Mouse (Mus musculus): ENCODE measurements around the gene Celsr1.
"Not testable (repeated sequence)": the region's sequence is repeated elsewhere in the genome, so short reads cannot be mapped to it uniquely, and the experiment has no call there.

Celsr1 gene

DNA sequence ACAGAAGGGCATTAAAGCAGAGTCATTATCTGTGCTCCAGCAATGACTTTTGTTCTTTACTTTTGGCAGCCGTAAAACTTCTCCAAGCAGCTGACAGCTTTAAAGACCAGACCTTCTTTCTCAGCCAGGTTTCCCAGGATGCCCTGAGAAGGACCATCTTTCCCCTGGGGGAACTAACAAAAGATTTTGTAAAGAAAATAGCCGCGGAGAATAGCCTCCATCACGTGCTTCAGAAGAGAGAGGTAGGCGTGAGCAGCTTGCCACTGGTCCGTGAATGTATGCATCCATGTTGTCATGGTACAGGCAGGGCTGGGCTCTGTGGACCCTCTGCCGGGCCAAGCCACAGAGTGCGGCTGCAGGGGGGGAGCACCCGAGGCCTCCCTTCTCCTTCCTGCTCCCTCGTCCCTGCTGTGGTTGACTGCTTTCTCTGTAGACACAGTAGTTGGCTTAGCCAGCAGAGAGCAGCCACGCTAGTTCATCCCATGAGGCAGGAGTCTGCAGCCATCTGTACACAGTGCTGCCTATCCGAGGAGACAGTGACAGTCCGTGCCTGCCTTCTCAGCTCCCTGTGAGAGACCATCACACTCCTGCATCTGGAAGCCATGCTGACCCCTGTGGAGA is 141.0 kb downstream of the Celsr1 start:
- no peak for DNase-seq (ENCODE audit: low spot score in 2 of 2)

DNA sequence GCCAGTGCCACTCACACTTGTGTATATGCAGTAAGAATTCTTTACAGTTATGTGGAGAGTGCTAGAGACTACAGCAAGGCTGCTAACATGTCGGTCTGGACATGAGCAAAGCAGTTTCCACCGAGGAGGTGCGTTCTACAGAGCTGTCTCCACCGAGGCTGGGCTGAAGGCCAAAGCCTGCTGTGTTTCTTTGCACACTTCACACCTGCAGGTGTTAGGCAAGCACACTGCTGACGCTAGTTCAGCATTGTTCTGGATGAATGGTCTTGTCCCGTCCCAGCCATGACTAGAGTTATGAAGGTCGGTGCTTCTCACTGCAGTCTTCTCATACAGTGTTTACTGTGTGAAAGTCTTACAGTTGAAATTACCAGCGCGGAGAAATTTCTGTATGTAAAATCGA is 141.6 kb downstream of the Celsr1 start:
- DNase-seq (ENCODE audit: low spot score in 2 of 2): no peak

DNA sequence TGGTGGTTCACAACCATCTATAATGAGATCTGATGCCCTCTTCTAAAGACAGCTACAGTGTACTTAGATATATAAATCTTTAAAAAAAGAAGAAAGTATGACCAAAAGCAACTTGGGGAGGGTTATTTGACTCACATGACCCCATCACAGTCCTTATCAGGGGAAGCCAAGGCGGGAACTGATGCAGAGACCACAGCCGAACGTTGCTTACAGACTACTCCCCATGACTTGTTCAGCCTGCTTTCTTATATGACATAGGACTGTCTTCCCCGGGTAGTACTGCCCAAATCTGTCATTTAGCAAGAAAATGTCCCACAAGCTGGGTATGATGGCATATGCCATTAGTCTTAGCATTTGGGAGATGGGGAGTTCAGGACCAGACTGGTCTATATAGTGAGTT is 144.3 kb downstream of the Celsr1 start:
- DNase-seq (ENCODE audit: low spot score in 2 of 2): no peak

DNA sequence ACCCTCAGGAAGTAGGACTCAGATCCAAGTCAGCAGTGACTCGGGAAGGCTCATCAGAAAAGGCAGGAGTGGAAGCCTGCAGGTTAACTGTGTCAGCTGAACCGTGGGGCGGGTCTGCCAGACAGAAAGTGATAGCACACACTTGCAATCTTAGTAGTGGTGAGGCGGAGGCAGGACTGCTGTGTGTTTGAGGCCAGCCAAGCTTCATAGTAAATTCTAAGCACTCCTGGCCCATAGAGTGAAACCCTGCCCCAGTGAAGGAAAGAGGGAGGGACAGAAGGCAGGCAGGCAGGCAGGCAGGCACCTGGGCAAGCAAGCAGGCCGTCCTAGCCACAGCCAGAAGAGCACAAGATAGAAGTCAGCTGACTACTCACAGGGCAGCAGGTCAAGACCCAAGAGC is 148.0 kb downstream of the Celsr1 start:
- DNase-seq (ENCODE audit: low spot score in 2 of 2): no peak

DNA sequence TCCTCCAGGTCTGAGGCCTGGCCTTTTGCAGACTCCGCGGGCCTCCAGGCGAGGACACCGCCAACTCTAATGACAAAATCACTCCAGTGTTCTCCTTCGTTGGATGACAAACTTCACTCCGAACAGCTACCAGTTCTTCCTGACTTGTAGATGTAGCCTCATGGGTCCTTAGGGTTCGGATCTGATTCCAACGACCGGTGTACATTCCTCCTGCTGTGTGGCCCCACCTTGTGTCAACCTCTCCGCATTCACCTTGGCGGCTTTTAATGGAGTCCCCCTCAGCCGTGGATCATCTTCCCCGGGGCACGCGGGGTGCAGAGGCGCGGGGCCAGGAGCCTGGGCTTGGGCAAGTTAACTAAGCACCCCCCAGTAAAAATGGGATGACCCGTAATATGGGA is 154.1 kb downstream of the Celsr1 start:
- DNase-seq (ENCODE audit: low spot score in 2 of 2): no peak

DNA sequence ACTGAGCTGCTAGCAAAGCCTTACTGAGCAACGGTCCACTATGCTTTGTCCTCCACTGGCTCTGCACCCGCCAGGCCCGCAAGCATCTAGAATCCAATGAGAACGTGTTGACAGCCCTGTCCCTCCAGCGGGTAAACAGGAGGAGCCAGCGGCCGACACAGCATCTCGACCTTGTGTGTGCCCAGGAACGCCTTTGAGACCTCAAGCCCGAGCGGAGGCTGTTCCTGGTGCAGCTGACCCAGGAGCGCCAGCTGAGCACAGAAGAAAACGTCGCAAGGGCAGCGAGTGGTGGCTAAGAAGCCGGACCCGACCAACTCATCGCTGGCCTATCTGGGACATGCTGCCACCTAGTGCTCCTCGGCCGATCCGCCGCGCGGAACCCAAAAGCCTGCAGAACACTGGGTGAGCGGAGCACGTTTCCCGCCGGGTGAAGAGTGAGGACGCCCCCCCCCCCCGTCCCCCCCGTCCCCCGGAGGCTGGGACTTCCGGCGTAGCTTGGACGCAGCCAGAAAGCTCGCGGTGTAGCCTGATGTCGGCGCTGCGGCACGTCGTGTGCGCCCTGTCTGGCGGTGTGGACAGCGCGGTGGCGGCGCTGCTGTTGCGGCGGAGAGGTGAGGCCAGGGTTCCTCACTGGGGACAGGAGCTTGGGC is 154.6 kb downstream of the Celsr1 start, which contains the start of gene Trmu:
Trmu (plus strand) TSS at position 465 of the 650 bp plus-strand sequence.
- peak; percentile 78 to 91 for DNase-seq (ENCODE audit: low spot score in 2 of 2)

DNA sequence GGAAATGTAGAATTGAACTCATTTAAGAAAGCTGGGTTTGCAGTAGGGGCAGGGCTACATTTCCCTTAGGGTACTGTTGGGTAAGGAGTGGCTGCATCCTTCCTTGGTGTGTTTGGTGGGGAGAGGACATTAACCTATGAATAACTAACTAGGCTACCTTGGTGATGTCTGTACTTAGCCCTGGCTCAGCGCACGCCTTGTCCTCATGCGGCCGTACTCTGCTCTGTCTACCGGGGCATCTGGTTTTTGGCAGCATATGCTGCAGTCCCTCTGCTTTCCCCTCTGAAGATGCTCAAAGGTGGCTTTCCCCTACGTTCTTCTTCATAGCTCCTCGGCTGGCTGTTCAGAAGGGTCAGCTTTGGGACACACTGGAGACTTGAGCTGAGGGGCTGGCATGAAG is 156.2 kb downstream of the Celsr1 start:
- DNase-seq (ENCODE audit: low spot score in 2 of 2): no peak

DNA sequence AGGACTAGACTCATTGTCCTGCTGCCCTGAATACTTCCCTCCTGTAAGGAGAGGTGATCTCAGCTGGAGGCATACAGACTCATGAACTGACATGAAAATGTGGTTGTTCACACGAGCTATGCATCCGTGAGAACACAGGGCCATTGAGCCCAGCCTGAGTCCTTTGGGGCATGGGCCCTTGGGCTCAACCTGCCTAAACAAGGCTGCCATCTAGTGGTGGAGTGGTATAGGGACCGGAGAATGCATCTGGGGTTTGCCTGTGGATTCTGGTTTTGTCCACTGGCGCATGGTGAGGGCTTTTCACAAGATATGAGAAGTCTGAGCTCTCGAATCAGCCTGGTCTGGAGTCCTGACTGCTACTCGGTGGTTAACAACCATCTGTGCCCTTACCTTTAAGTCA is 165.9 kb downstream of the Celsr1 start:
- peak; percentile 58 to 64 for DNase-seq (ENCODE audit: low spot score in 2 of 2)

DNA sequence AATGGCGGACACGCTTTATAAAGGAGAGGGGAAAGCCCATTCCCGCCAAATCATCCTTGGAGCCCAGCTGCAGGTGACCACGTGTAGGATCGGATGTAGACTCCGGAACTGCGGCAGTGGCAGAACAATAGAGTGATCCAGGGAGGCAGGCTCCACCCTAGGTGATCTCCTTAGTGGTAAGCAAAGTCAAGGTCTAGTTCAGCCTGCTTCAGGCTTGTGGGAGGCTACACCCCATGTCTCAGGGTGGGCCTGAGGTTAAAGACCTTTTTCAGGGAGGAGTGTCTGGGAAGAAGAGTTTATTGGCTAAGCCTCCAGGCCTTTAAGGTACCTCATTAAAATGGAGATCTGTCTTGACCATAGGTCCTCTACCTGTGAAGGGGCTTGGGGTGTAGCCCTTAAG is 167.7 kb downstream of the Celsr1 start:
- not testable (repeated sequence) for DNase-seq (ENCODE audit: low spot score in 2 of 2)

DNA sequence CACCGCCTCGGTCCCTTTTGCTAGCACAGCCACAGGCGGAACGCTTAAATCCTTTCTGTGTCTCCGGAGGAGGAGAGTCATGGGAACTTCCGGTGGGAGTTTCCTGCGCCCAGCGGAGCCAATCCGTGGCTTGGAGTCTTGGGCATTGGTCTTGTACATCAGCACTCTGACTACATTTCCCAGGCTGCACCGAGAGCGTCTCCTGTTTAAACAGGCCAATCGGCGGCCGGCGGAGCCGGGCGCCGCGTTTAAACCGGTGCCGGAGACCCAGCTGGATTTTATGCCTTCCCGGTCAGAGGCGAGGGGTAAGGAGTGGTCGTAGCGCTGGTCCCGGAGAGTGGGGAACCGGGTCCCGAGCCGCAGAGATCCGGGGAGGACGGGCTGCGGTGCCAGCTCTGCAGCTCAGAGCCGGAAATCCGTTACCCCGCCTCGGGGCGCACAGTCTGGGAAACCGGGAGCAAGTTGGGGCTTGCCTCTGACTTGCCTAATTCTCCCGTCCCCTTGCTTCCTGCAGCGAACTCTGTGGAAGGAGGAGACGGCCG is 174.0 kb downstream of the Celsr1 start, which contains the start of gene Gtse1:
Gtse1 (plus strand) TSS at position 256 of the 542 bp plus-strand sequence.
- peak; percentile 93 for DNase-seq (ENCODE audit: low spot score in 2 of 2)

DNA sequence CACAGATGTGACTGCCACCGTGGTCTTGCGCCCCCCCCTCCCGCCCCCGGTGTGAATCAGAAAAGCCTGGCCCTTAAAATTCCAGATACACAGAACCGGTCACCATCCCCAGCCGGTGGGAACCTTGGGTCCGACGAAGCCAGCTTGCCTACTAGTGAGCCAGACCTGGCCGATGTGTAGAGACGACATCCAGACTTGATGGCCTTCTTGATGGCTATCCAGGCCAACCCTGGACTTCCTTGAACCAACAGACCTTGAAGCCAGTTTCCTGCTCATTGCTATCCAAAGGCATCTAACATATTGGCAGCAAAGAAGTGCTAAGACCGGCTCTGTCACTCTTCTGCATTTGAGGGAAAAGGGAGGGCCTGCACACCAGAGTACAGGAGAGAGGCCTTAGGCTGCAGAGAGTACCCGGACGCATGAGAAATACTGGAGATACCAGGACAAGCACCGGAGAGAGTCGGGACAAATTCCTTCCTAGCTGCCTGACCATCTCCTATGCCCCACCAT is 174.5 kb downstream of the Celsr1 start:
- DNase-seq (ENCODE audit: low spot score in 2 of 2): no peak

DNA sequence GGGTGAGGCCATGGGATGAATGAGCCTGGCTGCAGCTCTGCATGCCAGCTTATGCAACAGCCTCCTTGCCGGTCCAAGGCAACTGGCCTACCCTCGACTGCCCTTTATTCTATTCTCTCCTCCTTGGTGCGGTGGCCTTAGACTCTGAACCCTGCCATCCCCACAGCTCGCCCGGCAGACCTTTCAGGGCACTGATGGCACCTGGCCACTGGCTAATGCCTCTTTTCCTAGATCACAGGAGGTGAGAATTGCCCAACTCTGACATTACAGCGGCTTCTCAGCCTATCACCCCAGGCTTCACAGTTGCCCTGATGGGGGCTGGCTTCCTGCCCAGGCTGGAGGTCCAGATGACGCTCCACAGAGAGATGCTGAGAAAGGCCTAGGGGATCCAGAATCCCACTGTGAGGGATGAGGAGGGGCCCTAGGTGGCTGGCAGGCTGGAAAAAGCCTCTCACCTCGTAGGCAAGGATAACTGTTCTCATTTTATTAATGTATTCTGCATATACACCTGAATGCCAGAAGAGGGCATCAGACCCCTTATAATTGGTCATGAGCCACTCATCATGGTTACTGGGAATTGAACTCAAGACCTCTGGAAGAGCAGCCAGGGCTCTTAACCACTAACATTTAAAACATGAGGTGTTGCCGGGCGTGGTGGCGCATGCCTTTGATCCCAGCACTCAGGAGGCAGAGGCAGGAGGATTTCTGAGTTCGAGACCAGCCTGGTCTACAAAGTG is 181.8 kb downstream of the Celsr1 start:
- DNase-seq (ENCODE audit: low spot score in 2 of 2): no peak
